Comparison of ENCODE assay signal across 23 mouse cellular contexts in the genomic region with DNA sequence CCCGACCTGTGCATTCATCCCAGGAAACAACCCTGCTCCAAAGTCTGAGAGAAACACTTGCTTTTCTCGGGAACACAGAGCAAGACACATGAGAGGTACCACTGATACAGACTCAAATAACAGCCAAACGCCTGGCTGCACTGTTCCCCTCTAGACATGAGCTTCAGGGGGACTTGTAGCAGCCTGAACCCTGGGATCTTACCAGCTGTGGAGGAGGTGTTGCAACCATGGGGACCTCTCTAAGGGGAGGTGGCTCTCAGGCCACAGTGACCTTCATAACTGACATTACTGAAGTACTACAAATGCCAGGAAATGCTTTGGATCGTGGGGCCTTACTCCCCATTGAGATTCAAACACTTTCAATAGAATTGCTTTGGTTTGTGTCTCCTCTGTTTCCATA. TPM values are rescaled to one million over a fixed set of nuclear protein-coding genes. Genes with fewer than 3 reads are reported as not detected.
DNase-seq lines count a peak whose midpoint lies in the region; ATAC-seq and TF ChIP-seq lines count a peak whose summit lies in the region.
"Had no signal": no experiment of that assay in that cellular context is flagged by ENCODE, and none has a peak within 500 bp of the region (broad histone marks: within the 10 kb centered on the region; RNA-seq: fewer than 3 reads in every experiment).

No protein-coding gene starts in this region.

- H3K27me3 ChIP-seq in heart, embryonic 11.5 days (ENCODE audit: control insufficient read depth, insufficient read depth, low read length): no peaks in the 10 kb centered on the region
- no peaks in the 10 kb centered on the region for H3K27me3 ChIP-seq in heart, embryonic 15.5 days
- no peaks in the 10 kb centered on the region for H3K27me3 ChIP-seq in midbrain, postnatal 0 days (ENCODE audit: insufficient read depth, low read length)
- H3K27me3 ChIP-seq: embryonic facial prominence, embryonic 13.5 days; forebrain, embryonic 13.5 days; hindbrain, embryonic 12.5 days had no signal

- peaks cover 33% of the 10 kb centered on the region for H3K4me1 ChIP-seq in heart, embryonic 11.5 days (ENCODE audit: control insufficient read depth, insufficient read depth, low read length)
- peaks cover 48% of the 10 kb centered on the region for H3K4me1 ChIP-seq in heart, embryonic 15.5 days (replicated peaks)
- H3K4me1 ChIP-seq in midbrain, postnatal 0 days (ENCODE audit: insufficient read depth, low read length): no peaks in the 10 kb centered on the region

- H3K9me3 ChIP-seq in heart, embryonic 11.5 days (replicated peaks; ENCODE audit: control insufficient read depth, low read length): no peaks in the 10 kb centered on the region
- no peaks in the 10 kb centered on the region for H3K9me3 ChIP-seq in heart, embryonic 15.5 days (replicated peaks)
- H3K9me3 ChIP-seq in midbrain, postnatal 0 days (ENCODE audit: low read length): no peaks in the 10 kb centered on the region
- H3K9me3 ChIP-seq: embryonic facial prominence, embryonic 13.5 days; forebrain, embryonic 13.5 days; G1E; hindbrain, embryonic 12.5 days had no signal

- WGBS in heart, embryonic 11.5 days (ENCODE audit: insufficient replicate concordance): 57% methylated on average over 4 of the region's 4 CpGs
- WGBS in heart, embryonic 15.5 days: 53% methylated on average over 4 of the region's 4 CpGs
- 70% methylated on average over 4 of the region's 4 CpGs for WGBS in midbrain, postnatal 0 days

- DNase-seq in adrenal gland, postnatal 10 days: peak; percentile 36
- DNase-seq in adrenal gland, postnatal 4 days (ENCODE audit: low spot score in 2 of 2): no peak
- peak; percentile 94 for DNase-seq in heart, adult 11 months
- no peak for DNase-seq in heart, postnatal 4 days
- DNase-seq in R1 (ENCODE audit: low read depth, low spot score): peak; percentile 33
- no peak for DNase-seq in midbrain, postnatal 0 days (ENCODE audit: low spot score)
- DNase-seq: adrenal gland, adult 2 months; B cell, adult 2 months; cerebellum, adult 18-20 months; cerebellum, adult 9-11 months; cerebellum, postnatal 36 days; kidney, adult 18-20 months had no signal

- no peak overlapping the region for H3K9ac ChIP-seq in heart, embryonic 11.5 days (ENCODE audit: low read depth, low read length)
- H3K9ac ChIP-seq in heart, embryonic 15.5 days: no peak overlapping the region
- H3K9ac ChIP-seq in midbrain, postnatal 0 days (replicated peaks; ENCODE audit: low read length, poor library complexity, severe bottlenecking): no peak overlapping the region
- H3K9ac ChIP-seq: embryonic facial prominence, embryonic 13.5 days; forebrain, embryonic 13.5 days; hindbrain, embryonic 12.5 days had no signal

- no peak for ATAC-seq in heart, embryonic 11.5 days (replicated peaks; ENCODE audit: insufficient number of reproducible peaks, low FRiP score, low TSS enrichment)
- no peak for ATAC-seq in heart, embryonic 15.5 days (replicated peaks; ENCODE audit: insufficient number of reproducible peaks, insufficient read depth, low FRiP score, low read depth)
- ATAC-seq in midbrain, postnatal 0 days (ENCODE audit: low FRiP score): no peak
- ATAC-seq: activated CD4-positive, CD25-positive, alpha-beta regulatory T cell, adult 4 months; CD4-positive, CD25-positive, alpha-beta regulatory T cell, adult 4 months; forebrain, embryonic 13.5 days; hindbrain, embryonic 16.5 days; inflammation-experienced regulatory T-cells, adult 6 months had no signal

- H3K4me3 ChIP-seq in heart, embryonic 11.5 days (ENCODE audit: low read depth, low read length): no peak overlapping the region
- no peak overlapping the region for H3K4me3 ChIP-seq in heart, embryonic 15.5 days
- H3K4me3 ChIP-seq in midbrain, postnatal 0 days (ENCODE audit: low read depth, low read length): no peak overlapping the region
- H3K4me3 ChIP-seq: embryonic facial prominence, embryonic 13.5 days; forebrain, embryonic 13.5 days; heart, adult 2 months; hindbrain, embryonic 12.5 days had no signal

- TF ChIP-seq CTCF in midbrain, postnatal 0 days (IDR thresholded peaks at IDR 0.05): no peak

- H3K36me3 ChIP-seq in heart, embryonic 11.5 days (ENCODE audit: control insufficient read depth, insufficient read depth, low read length): no peaks in the 10 kb centered on the region
- H3K36me3 ChIP-seq in heart, embryonic 15.5 days: no peaks in the 10 kb centered on the region
- no peaks in the 10 kb centered on the region for H3K36me3 ChIP-seq in midbrain, postnatal 0 days (ENCODE audit: insufficient read depth, low read length)
- H3K36me3 ChIP-seq: embryonic facial prominence, embryonic 13.5 days; hindbrain, embryonic 12.5 days had no signal

- H3K4me2 ChIP-seq in heart, embryonic 11.5 days: no peak overlapping the region
- H3K4me2 ChIP-seq in heart, embryonic 15.5 days: peak overlapping the region; percentile 42; the same call in 1 of the 2 replicates
- no peak overlapping the region for H3K4me2 ChIP-seq in midbrain, postnatal 0 days (ENCODE audit: low read depth, low read length, poor library complexity, severe bottlenecking)
- H3K4me2 ChIP-seq: embryonic facial prominence, embryonic 13.5 days; forebrain, embryonic 13.5 days; hindbrain, embryonic 12.5 days had no signal

- no peak overlapping the region for H3K27ac ChIP-seq in heart, embryonic 11.5 days (ENCODE audit: low read depth, low read length)
- no peak overlapping the region for H3K27ac ChIP-seq in heart, embryonic 15.5 days
- H3K27ac ChIP-seq in midbrain, postnatal 0 days (ENCODE audit: low read depth, low read length): no peak overlapping the region
- H3K27ac ChIP-seq: embryonic facial prominence, embryonic 13.5 days; forebrain, embryonic 13.5 days; heart, adult 2 months; hindbrain, embryonic 12.5 days had no signal

RNA-seq across cellular contexts. Expression of a gene that starts 3.5 kb away (rescaled TPM):
- total RNA-seq in adrenal gland, postnatal 10 days (2021): 1 to 10 TPM; 7.8 to 8.5 TPM
- 1 to 10 TPM; 5.2 to 9.7 TPM for total RNA-seq in adrenal gland, postnatal 4 days (2021)
- 43.9 and 51.6 TPM in 2 replicates for polyA plus RNA-seq in heart, embryonic 11.5 days (2014; fragmentation: Nextera tagmentation; extraction: Ambion mirVana)
- 59.7 and 67.2 TPM in 2 replicates for polyA plus RNA-seq in heart, embryonic 15.5 days (2015; fragmentation: Nextera tagmentation; extraction: Ambion mirVana)
- total RNA-seq in heart, postnatal 4 days (2021): 10 to 100 TPM; 56.8 to 62.9 TPM
- total RNA-seq in midbrain, postnatal 0 days (2014; rRNA removed): 4.4 and 5.1 TPM in 2 replicates
- polyA plus RNA-seq in midbrain, postnatal 0 days (2015; fragmentation: Nextera tagmentation; extraction: Ambion mirVana): 2.3 and 2.7 TPM in 2 replicates
- polyA plus RNA-seq: activated CD4-positive, CD25-positive, alpha-beta regulatory T cell, adult 4 months; CD4-positive, CD25-positive, alpha-beta regulatory T cell, adult 4 months; inflammation-experienced regulatory T-cells, adult 6 months had no signal

Comparison
In these comparisons a context has a peak if more than half of its experiments do, and no peak if none do; other contexts are left out.
1. DNase-seq: peak in adrenal gland, postnatal 10 days (single experiment), heart, adult 11 months (single experiment) and R1 (single experiment); none in adrenal gland, postnatal 4 days (0 of 2), heart, postnatal 4 days (single experiment) and midbrain, postnatal 0 days (single experiment).